Mouse (Mus musculus): Measurements from ENCODE around the gene Olfr655. TPM values are rescaled to one million over a fixed set of nuclear protein-coding genes. Genes with fewer than 3 reads are reported as not detected.

The Olfr655 gene
- polyA plus RNA-seq (2014; fragmentation: Nextera tagmentation; extraction: Ambion mirVana) = not detected in 2 replicates

DNA sequence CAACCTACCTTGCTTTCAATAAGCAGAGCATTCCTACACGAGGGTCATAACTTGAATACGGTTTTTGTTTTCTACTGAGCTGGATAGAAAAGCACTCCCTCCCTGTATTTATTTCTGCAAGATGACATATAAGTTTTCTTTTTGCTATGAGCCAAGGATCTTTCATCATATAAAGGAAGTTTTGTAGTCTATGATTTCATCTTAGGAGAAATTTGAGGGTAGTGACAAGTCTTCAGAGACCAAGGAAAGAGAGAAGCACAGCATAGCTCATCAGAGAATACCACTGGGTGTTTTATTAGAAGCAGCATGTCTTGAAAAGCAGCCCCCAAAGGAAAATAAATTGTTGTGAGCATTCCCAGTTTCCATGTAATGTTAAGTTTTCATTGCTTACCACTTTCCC lies at the start of gene Olfr655:
Gene Olfr655 (minus strand): TSS at position 101 of the 400 bp plus-strand sequence.
- DNase-seq (no peak), ATAC-seq (ENCODE audit: insufficient read depth) (no peak)
- Histone ChIP-seq H3K4me2 (no peak within 1 kb of the TSS), H3K4me1 (ENCODE audit: insufficient read depth) (no peaks in the 10 kb centered on the region), H3K9me3 (ENCODE audit: low read depth, low read length) (no peaks in the 10 kb centered on the region), H3K4me3 (ENCODE audit: low read depth, low read length) (no peak within 1 kb of the TSS), H3K27ac (ENCODE audit: low read depth) (no peak within 1 kb of the TSS), H3K27me3 (ENCODE audit: insufficient read depth, low read length) (no peaks in the 10 kb centered on the region), H3K9ac (no peak within 1 kb of the TSS), H3K36me3 (ENCODE audit: insufficient read depth) (no peaks in the 10 kb centered on the region)
- WGBS = 78% methylated on average over 2 of the region's 2 CpGs
- no peak for TF ChIP-seq CTCF (IDR thresholded peaks at IDR 0.05; ENCODE audit: low read depth)

DNA sequence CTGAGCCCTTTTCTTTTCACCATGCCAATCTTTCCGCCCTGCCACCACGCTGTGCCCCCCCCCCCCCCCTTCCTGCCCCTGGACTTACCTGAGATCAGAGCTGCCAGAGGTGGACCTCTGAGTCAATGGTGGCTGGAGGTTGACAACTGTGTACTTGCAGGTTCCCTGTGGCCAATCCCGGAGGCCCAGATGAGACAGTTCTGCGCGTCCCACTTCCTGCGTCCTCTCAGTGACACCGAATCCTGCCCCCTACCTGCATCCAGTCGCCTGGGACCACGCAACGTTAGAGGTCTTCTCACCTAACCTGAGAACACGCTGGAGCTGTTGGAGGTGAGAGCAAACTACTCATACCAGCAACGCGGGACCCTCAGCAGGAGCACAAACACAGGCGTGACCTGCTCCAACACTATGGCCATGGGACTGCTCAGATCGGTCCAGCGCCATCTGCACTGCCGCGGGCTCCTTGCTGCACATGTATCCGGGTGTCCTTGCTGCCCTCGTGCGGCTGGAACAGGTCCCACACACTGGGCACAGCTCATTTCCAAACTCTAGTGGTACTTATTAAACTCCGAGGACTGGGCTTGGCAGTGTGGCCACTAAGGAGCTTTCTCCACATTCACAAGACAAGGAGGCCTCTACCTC lies 45.4 kb upstream of the Olfr655 start, which contains the start of gene Olfr658:
Gene Olfr658 (minus strand): TSS at position 465 of the 642 bp plus-strand sequence.
- H3K27me3 ChIP-seq (ENCODE audit: insufficient read depth, low read length) = no peaks in the 10 kb centered on the region
- H3K9me3 ChIP-seq (ENCODE audit: low read depth, low read length) = no peaks in the 10 kb centered on the region
- peak; percentile 70 for TF ChIP-seq CTCF (IDR thresholded peaks at IDR 0.05; ENCODE audit: low read depth)
- no peak within 1 kb of the TSS for H3K9ac ChIP-seq
- H3K4me3 ChIP-seq (ENCODE audit: low read depth, low read length) = peak within 1 kb of the TSS; percentile 15; the same call in 1 of the 2 replicates
- peak within 1 kb of the TSS; percentile 53 for H3K4me2 ChIP-seq
- H3K36me3 ChIP-seq (ENCODE audit: insufficient read depth) = no peaks in the 10 kb centered on the region
- 22% methylated on average over 22 of the region's 22 CpGs for WGBS
- no peaks in the 10 kb centered on the region for H3K4me1 ChIP-seq (ENCODE audit: insufficient read depth)
- ATAC-seq (ENCODE audit: insufficient read depth) (peak; percentile 94), DNase-seq (peak; percentile 63)
- H3K27ac ChIP-seq (ENCODE audit: low read depth) = no peak within 1 kb of the TSS

DNA sequence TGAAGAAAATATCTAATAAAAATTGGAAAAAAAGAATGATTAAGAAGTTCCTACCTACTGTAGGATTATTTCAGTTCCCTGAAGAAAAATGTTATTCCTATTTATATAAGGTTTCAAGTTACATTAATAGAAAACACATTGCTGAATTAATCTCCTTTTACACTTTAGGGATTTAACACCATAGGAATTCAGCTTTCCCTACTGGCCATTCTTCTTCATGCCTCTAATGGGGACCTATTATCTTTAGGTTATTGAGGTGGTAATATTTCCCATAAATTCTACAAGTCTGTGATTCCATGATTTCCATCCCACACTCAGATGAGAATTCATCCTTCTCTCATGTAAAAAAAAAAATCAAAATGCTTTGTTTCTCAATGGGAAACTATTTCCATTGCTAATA lies 22.9 kb upstream of the Olfr655 start, which contains the start of gene Olfr657:
Gene Olfr657 (plus strand): TSS at position 301 of the 400 bp plus-strand sequence.
- no peak within 1 kb of the TSS for H3K4me2 ChIP-seq
- no peak for DNase-seq
- no peak within 1 kb of the TSS for H3K9ac ChIP-seq
- ATAC-seq (ENCODE audit: insufficient read depth) = no peak
- no peaks in the 10 kb centered on the region for H3K36me3 ChIP-seq (ENCODE audit: insufficient read depth)
- no peaks in the 10 kb centered on the region for H3K4me1 ChIP-seq (ENCODE audit: insufficient read depth)
- H3K27ac ChIP-seq (ENCODE audit: low read depth) = no peak within 1 kb of the TSS
- H3K27me3 ChIP-seq (ENCODE audit: insufficient read depth, low read length) = no peaks in the 10 kb centered on the region
- no peaks in the 10 kb centered on the region for H3K9me3 ChIP-seq (ENCODE audit: low read depth, low read length)
- no peak within 1 kb of the TSS for H3K4me3 ChIP-seq (ENCODE audit: low read depth, low read length)
- no peak for TF ChIP-seq CTCF (IDR thresholded peaks at IDR 0.05; ENCODE audit: low read depth)

DNA sequence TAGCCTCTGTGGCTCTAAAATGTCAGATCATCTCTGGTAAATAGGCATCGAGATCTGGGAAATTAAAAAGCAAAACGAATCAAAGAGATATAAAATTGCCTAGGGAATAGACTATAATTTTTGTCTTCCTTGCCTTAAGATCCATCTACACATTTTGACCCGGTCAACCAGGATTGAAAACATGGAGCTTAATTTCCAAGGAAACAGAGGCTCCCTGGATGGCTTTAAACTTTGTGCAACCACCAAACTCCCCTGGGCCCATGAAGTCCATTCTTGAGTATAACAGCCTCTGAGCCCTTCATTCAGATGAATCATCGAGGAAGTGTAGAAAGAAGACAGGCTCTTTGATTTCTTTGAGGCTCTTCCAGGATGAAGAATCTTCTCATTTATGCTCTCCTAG lies 12.1 kb upstream of the Olfr655 start, which contains the start of gene Olfr656:
Gene Olfr656 (plus strand): TSS at position 301 of the 400 bp plus-strand sequence.
- Histone ChIP-seq H3K9ac (no peak within 1 kb of the TSS), H3K27me3 (ENCODE audit: insufficient read depth, low read length) (no peaks in the 10 kb centered on the region), H3K4me3 (ENCODE audit: low read depth, low read length) (no peak within 1 kb of the TSS), H3K4me2 (no peak within 1 kb of the TSS), H3K9me3 (ENCODE audit: low read depth, low read length) (no peaks in the 10 kb centered on the region), H3K27ac (ENCODE audit: low read depth) (no peak within 1 kb of the TSS), H3K4me1 (ENCODE audit: insufficient read depth) (no peaks in the 10 kb centered on the region), H3K36me3 (ENCODE audit: insufficient read depth) (no peaks in the 10 kb centered on the region)
- no peak for DNase-seq
- TF ChIP-seq CTCF (IDR thresholded peaks at IDR 0.05; ENCODE audit: low read depth) = no peak
- 75% methylated on average over 4 of the region's 4 CpGs for WGBS
- ATAC-seq (ENCODE audit: insufficient read depth) = no peak

DNA sequence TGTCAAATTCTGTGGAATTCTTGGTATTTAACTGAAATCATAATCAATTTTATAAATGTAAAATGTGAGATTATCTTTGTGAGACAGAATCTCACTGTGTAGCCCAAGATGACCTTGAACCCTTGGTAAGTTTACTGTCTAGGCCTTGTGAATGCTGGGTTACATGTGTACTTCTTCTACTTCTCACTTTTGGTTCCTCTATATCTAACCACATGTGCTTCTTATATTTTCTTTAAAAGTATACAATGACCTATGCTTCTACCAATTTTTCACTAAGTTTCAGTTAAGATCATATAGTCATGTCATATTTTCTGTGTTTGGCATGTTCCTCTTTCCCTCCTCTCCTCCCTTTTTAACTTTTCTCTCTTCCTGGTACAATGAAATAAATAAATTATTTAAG lies 3.1 kb upstream of the Olfr655 start:
- Histone ChIP-seq H3K9ac (no peak overlapping the region), H3K4me3 (ENCODE audit: low read depth, low read length) (no peak overlapping the region), H3K27ac (ENCODE audit: low read depth) (no peak overlapping the region), H3K4me1 (ENCODE audit: insufficient read depth) (no peaks in the 10 kb centered on the region), H3K27me3 (ENCODE audit: insufficient read depth, low read length) (no peaks in the 10 kb centered on the region), H3K9me3 (ENCODE audit: low read depth, low read length) (no peaks in the 10 kb centered on the region), H3K4me2 (no peak overlapping the region), H3K36me3 (ENCODE audit: insufficient read depth) (no peaks in the 10 kb centered on the region)
- ATAC-seq (ENCODE audit: insufficient read depth) (no peak), DNase-seq (no peak)
- no peak for TF ChIP-seq CTCF (IDR thresholded peaks at IDR 0.05; ENCODE audit: low read depth)

DNA sequence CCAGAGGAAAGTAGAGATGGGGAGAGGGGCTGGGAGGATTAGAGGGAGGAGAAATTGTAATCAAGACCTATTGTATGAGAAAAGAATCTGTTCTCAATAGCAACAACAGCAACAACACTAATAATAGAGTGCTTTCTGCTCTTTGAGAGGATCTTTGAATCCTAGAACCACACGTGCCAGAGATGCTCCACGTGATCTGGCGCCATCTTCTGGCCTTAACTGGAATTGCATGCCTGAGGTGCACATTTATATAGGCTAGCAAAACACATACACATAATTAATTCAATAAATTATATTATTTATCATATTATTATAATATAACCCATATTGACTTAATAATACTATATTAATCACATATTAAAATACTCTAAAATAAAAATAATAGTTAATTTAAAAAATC lies 1.6 kb upstream of the Olfr655 start:
- Histone ChIP-seq H3K4me2 (no peak overlapping the region), H3K27me3 (ENCODE audit: insufficient read depth, low read length) (no peaks in the 10 kb centered on the region), H3K9ac (no peak overlapping the region), H3K4me1 (ENCODE audit: insufficient read depth) (no peaks in the 10 kb centered on the region), H3K36me3 (ENCODE audit: insufficient read depth) (no peaks in the 10 kb centered on the region), H3K9me3 (ENCODE audit: low read depth, low read length) (no peaks in the 10 kb centered on the region), H3K27ac (ENCODE audit: low read depth) (no peak overlapping the region), H3K4me3 (ENCODE audit: low read depth, low read length) (no peak overlapping the region)
- DNase-seq (peak; percentile 67), ATAC-seq (ENCODE audit: insufficient read depth) (no peak)
- WGBS = 1% methylated on average over 3 of the region's 3 CpGs
- TF ChIP-seq CTCF (IDR thresholded peaks at IDR 0.05; ENCODE audit: low read depth) = peak; percentile 71

DNA sequence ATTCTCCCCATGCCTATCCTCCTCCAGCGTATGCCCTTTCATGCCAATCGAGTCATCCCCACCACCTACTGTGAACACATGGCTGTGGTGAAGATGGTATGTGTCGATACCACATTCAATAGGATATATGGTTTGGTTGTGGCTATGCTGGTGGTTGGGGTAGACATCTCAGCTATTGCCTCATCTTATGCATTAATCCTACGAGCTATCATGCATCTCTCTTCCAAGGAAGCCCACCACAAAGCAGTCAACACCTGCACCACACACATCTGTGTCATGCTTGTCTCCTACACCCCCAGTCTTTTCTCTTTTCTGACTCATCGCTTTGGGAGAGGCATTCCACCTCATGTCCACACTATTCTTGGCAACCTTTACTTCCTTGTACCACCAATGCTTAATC lies 13.3 kb downstream of the Olfr655 start:
- TF ChIP-seq CTCF (IDR thresholded peaks at IDR 0.05; ENCODE audit: low read depth) = no peak
- H3K9ac ChIP-seq = no peak overlapping the region
- 82% methylated on average over 5 of the region's 5 CpGs for WGBS
- H3K27me3 ChIP-seq (ENCODE audit: insufficient read depth, low read length) = no peaks in the 10 kb centered on the region
- H3K36me3 ChIP-seq (ENCODE audit: insufficient read depth) = no peaks in the 10 kb centered on the region
- H3K27ac ChIP-seq (ENCODE audit: low read depth) = no peak overlapping the region
- H3K9me3 ChIP-seq (ENCODE audit: low read depth, low read length) = no peaks in the 10 kb centered on the region
- no peak overlapping the region for H3K4me2 ChIP-seq
- no peaks in the 10 kb centered on the region for H3K4me1 ChIP-seq (ENCODE audit: insufficient read depth)
- DNase-seq = no peak
- H3K4me3 ChIP-seq (ENCODE audit: low read depth, low read length) = no peak overlapping the region
- no peak for ATAC-seq (ENCODE audit: insufficient read depth)

Data from lung, embryonic 14.5 days (tissue).